Mouse (Mus musculus): ENCODE data around the gene Saal1. TPM values are rescaled to one million over a fixed set of nuclear protein-coding genes. Genes with fewer than 3 reads are reported as not detected.
"Not testable (repeated sequence)": the region's sequence is repeated elsewhere in the genome, so short reads cannot be mapped to it uniquely, and the experiment has no call there.

The Saal1 gene
- polyA plus RNA-seq, 1 experiment from 2014 or later, result 45.4 TPM

DNA sequence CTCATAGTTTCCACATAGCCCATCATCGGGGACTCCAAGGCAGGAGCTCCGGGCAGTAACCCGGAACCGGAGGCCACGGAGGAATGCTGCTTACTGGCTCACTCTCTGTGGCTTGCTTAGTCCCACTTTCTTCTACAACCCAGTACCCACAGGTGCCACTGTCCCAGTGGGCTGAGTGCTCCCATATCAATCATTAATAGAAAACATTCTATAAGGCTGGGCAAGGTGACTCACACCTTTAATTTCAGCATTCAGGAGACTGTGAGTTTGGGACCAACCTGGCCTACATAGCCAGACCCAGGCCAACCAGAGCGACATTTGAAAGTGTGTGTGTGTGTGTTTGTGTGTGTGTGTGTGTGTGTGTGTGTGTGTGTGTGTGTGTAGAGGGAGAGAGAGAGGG, 12.9 kb upstream of the Saal1 start:
- WGBS, result 94% methylated on average over 6 of the region's 6 CpGs
- Histone ChIP-seq H3K36me3 (replicated peaks) (no peaks in the 10 kb centered on the region), H3K27ac (no peak overlapping the region)

DNA sequence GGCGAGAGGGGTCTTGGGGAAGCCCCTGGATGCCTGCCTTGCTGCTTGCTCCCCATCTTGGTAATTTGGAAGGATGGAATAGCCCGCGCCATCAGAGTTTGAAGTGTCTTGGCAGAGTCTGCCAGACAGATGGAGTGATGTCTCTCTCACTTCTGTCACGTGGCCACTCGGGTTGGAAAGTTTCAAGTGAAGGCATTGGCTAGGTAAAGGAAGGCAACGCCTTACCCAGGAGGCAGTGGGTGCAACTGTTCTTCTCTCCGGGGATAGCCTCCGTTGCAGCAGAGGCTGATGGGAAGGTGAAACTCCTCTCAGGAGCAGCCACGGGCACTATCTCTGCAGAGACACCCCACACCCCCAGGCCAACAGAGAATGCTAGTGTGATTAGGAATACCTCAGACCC, 10.0 kb upstream of the Saal1 start:
- Histone ChIP-seq H3K4me3 (no peak overlapping the region), H3K27ac (no peak overlapping the region), H3K36me3 (replicated peaks) (no peaks in the 10 kb centered on the region), H3K27me3 (ENCODE audit: poor library complexity, severe bottlenecking) (no peaks in the 10 kb centered on the region), H3K9me3 (no peaks in the 10 kb centered on the region), H3K4me1 (no peaks in the 10 kb centered on the region)
- no peak for DNase-seq (ENCODE audit: extremely low spot score, low spot score)
- 78% methylated on average over 9 of the region's 9 CpGs for WGBS

More for the DNA sequence above, 12.9 kb upstream of the Saal1 start:
- H3K9me3 ChIP-seq, result no peaks in the 10 kb centered on the region
- no peak for DNase-seq (ENCODE audit: extremely low spot score, low spot score)
- no peak overlapping the region for H3K4me3 ChIP-seq
- H3K4me1 ChIP-seq, result no peaks in the 10 kb centered on the region
- H3K27me3 ChIP-seq (ENCODE audit: poor library complexity, severe bottlenecking), result no peaks in the 10 kb centered on the region

DNA sequence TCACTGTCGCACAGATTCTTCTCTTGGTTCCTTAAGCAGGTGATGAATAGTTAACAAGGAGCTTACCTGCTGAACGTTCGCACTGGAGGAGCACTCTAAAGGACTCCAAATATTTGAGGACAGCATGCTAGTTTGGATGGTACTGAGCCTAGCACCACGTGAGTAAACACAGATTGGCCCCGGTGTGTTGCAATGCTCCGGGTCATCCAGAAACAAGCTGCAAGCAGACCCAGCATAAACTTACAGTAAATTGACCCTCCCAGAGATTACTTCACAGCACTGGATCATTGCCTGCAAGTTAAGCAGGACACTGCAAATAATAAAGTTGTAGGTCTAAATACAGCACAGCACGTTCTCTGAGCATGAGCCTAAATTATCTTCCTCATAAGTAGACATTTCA, 9.0 kb upstream of the Saal1 start:
- H3K9me3 ChIP-seq, result no peaks in the 10 kb centered on the region
- H3K27me3 ChIP-seq (ENCODE audit: poor library complexity, severe bottlenecking), result no peaks in the 10 kb centered on the region
- 84% methylated on average over 7 of the region's 7 CpGs for WGBS
- no peaks in the 10 kb centered on the region for H3K4me1 ChIP-seq
- H3K4me3 ChIP-seq, result no peak overlapping the region
- H3K36me3 ChIP-seq (replicated peaks), result no peaks in the 10 kb centered on the region
- no peak for DNase-seq (ENCODE audit: extremely low spot score, low spot score)
- no peak overlapping the region for H3K27ac ChIP-seq

DNA sequence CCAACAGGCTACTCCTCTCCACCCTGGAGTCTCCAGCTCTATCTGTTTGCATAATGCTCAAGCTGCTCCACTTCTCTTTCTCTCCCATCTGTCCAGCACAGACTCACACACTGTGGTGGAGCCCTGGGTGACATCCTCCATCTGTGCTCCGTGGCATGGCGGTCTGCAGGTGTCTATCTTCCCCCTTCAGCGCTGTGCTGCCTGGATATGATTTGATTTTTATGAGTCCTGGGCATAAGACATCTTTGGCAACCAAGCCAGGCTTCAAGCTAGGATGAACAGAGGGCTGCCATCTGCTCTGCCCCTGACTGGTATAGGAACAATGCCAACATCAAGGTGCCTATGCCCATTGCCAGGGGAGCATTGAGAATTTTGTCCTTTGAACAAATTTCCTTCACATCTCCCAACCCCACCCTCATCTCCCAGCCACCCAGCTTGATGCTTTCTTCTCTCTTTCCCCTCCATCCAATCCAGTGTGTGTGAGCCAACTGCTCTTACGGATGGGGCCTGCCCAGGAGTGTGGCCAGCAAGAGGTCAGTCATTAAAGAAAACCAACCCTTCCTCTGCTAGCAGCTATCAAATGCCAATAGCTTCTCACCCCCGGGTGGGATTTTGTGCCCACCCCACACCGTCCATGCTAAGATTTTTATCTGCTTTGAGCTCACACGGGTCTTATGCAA, 8.3 kb upstream of the Saal1 start:
- no peak overlapping the region for H3K4me3 ChIP-seq
- peaks cover 6% of the 10 kb centered on the region; the same call in 1 of the 2 replicates for H3K27me3 ChIP-seq (ENCODE audit: poor library complexity, severe bottlenecking)
- H3K4me1 ChIP-seq, result no peaks in the 10 kb centered on the region
- WGBS, result 89% methylated on average over 7 of the region's 7 CpGs
- DNase-seq (ENCODE audit: extremely low spot score, low spot score), result no peak
- H3K36me3 ChIP-seq (replicated peaks), result no peaks in the 10 kb centered on the region
- H3K9me3 ChIP-seq, result no peaks in the 10 kb centered on the region
- H3K27ac ChIP-seq, result no peak overlapping the region

DNA sequence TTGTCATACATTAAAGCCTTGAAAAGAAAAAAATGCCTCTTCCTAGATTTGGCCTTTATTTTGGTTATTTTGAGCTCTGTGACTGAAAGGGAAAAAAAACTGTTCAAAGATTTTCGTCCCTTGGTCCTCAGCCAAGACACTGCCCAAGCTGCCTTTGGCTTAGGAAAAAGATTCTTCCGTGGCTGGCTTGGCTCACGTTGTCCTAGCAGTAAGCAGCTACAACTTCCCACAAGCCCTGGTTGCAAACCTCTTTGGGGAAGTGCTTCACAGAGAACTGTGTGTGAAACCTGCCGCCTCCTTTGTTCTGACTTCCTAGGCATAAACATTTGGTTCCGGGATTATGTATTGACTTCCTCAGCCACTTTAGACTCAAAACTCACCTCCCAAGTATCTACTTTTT, 6.4 kb upstream of the Saal1 start:
- H3K27ac ChIP-seq, result no peak overlapping the region
- WGBS, result 76% methylated on average over 5 of the region's 5 CpGs
- no peaks in the 10 kb centered on the region for H3K4me1 ChIP-seq
- H3K36me3 ChIP-seq (replicated peaks), result no peaks in the 10 kb centered on the region
- peaks cover 6% of the 10 kb centered on the region; the same call in 1 of the 2 replicates for H3K27me3 ChIP-seq (ENCODE audit: poor library complexity, severe bottlenecking)
- no peaks in the 10 kb centered on the region for H3K9me3 ChIP-seq
- no peak overlapping the region for H3K4me3 ChIP-seq
- DNase-seq (ENCODE audit: extremely low spot score, low spot score), result no peak

DNA sequence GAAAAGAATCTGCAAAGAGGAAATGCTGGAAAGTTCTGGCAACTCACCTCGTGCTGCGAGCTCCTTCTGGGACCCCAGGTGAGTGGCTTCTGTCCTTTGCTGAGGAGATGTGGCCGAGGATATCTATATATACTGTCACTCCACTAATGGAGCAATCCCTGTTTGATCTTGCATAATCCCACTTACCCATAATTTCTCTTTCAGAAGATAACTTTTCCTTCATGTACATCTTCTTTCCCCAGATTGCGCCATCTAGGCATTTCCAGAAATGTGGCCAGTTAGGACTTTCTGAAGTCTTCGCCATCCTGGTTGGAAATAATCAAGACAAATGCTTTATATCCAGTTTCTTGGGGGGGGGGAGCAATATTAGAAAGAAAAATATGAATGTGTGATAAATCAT, 5.1 kb upstream of the Saal1 start, which contains the start of gene Saa3:
Gene Saa3, minus strand, starts transcription at position 101 of the 400 bp plus-strand sequence.
- H3K27me3 ChIP-seq (ENCODE audit: poor library complexity, severe bottlenecking), result peaks cover 6% of the 10 kb centered on the region; the same call in 1 of the 2 replicates
- no peak for DNase-seq (ENCODE audit: extremely low spot score, low spot score)
- no peak within 1 kb of the TSS for H3K4me3 ChIP-seq
- no peaks in the 10 kb centered on the region for H3K9me3 ChIP-seq
- H3K27ac ChIP-seq, result no peak within 1 kb of the TSS
- no peaks in the 10 kb centered on the region for H3K4me1 ChIP-seq
- no peaks in the 10 kb centered on the region for H3K36me3 ChIP-seq (replicated peaks)
- WGBS, result 90% methylated on average over 5 of the region's 5 CpGs

DNA sequence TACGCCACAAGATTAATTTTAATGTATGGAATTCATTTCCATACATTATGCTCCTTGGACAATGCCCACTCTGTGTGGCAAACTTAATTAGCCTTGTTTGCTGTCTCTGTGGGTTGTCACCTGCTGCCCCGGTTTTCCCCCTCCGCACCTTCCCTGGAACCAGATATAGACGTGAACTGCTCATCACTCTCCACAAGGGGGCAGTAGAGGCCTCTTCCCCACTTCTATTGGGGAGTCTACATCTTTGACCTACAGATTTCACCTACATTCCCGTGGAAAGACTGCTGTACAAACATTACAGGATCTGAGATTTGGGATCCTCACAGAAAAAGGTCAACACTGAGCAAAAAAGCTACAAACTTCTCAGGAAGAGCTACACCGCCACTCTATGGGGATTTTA, 4.0 kb upstream of the Saal1 start:
- Histone ChIP-seq H3K27ac (no peak overlapping the region), H3K4me3 (no peak overlapping the region), H3K9me3 (no peaks in the 10 kb centered on the region), H3K4me1 (peaks cover 3% of the 10 kb centered on the region), H3K27me3 (ENCODE audit: poor library complexity, severe bottlenecking) (peaks cover 6% of the 10 kb centered on the region; the same call in 1 of the 2 replicates), H3K36me3 (replicated peaks) (no peaks in the 10 kb centered on the region)
- DNase-seq (ENCODE audit: extremely low spot score, low spot score), result peak; percentile 42
- 38% methylated on average over 6 of the region's 6 CpGs for WGBS

DNA sequence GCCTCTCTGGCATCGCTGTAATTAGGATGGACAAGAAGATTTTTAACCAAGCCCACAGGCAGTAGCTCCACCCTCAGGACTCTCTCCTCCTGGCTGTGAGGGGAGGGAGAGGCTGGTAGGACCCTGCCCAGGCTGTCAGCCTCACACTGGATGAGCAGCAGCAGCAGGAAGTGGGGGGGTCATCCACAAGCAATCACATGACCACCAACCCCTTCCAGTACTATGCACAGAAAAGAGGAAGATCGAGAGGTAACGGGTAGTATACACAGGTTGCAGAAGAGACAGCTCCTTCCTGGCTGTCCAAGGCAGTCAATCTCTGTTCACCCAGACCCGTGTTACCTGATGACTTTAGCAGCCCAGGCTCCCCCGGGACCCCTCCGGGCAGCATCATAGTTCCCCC, 1.8 kb upstream of the Saal1 start:
- Histone ChIP-seq H3K4me3 (no peak overlapping the region), H3K27me3 (ENCODE audit: poor library complexity, severe bottlenecking) (peaks cover 6% of the 10 kb centered on the region; the same call in 1 of the 2 replicates), H3K4me1 (peaks cover 10% of the 10 kb centered on the region), H3K36me3 (replicated peaks) (peaks cover 16% of the 10 kb centered on the region), H3K27ac (no peak overlapping the region), H3K9me3 (no peaks in the 10 kb centered on the region)
- DNase-seq (ENCODE audit: extremely low spot score, low spot score), result no peak
- WGBS, result 86% methylated on average over 6 of the region's 6 CpGs

DNA sequence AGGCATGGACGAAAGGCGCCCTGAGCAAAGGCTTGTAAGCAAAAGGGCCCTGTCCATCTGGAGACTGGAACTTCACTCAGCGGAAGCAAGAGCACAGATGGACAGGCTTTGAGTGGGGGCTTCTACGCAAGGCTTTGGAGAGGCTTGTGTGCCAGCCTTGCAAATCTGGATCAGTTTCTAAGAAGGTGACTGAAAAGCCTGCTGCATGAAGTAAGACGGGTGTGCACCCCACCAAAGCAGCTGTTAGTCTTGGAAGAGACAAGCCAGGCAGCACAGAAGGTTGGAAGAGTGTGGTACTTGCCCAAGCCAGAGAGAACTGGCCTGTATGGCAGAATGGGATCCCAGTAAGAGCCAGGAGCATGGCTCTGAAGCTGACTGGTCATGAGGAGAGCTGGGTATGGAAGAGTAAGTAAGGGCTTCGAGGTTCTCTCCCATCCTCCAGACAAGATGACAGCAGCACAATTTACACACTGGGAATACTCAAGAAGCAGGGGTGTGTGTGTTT, 9.9 kb downstream of the Saal1 start:
- no peak overlapping the region for H3K27ac ChIP-seq
- DNase-seq (ENCODE audit: extremely low spot score, low spot score), result no peak
- H3K36me3 ChIP-seq (replicated peaks), result peaks cover 100% of the 10 kb centered on the region
- no peaks in the 10 kb centered on the region for H3K9me3 ChIP-seq
- no peak overlapping the region for H3K4me3 ChIP-seq
- H3K27me3 ChIP-seq (ENCODE audit: poor library complexity, severe bottlenecking), result no peaks in the 10 kb centered on the region
- no peaks in the 10 kb centered on the region for H3K4me1 ChIP-seq
- 95% methylated on average over 6 of the region's 6 CpGs for WGBS

DNA sequence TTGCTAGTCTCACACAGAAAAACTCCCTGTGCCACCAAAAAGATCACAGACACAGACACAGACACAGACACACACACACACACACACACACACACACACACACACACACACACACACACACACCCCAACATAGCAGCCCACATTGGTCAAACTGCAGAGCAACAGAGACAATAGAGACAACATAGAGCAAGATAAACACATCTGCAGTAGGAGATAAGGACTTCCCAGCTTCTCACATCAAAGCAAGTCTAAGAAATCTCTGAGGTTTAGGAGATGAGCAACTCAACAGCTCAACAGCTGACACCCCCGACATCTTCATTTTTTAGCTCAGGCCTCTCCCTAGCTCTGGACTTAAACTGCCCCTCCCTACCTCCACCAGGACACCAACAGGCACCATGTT, 13.7 kb downstream of the Saal1 start:
- DNase-seq (ENCODE audit: extremely low spot score, low spot score), result no peak
- no peak overlapping the region for H3K27ac ChIP-seq
- H3K4me1 ChIP-seq, result no peaks in the 10 kb centered on the region
- WGBS, result 89% methylated on average over 1 of the region's 1 CpGs
- H3K9me3 ChIP-seq, result no peaks in the 10 kb centered on the region
- H3K27me3 ChIP-seq (ENCODE audit: poor library complexity, severe bottlenecking), result no peaks in the 10 kb centered on the region
- H3K4me3 ChIP-seq, result no peak overlapping the region
- peaks cover 97% of the 10 kb centered on the region for H3K36me3 ChIP-seq (replicated peaks)

DNA sequence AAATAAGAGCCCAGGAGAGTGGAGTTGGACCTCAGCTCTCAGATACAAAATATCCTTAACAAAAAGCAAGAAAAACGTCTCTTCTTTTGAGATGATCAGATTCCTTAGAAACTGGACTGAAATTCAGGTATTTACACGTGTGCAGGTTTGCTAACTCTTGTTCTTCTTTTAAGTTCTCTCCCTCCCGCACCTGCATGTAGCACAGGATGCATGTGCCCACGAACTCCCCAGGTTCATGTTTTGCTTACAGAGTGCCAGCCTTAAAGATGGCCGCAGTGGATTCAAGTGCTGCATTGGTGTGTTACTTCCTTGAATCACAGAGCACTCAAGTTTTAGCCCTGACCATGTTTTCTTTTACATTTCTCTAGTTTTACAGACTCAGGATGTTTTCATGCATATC, 23.7 kb downstream of the Saal1 start:
- DNase-seq (ENCODE audit: extremely low spot score, low spot score), result no peak
- H3K9me3 ChIP-seq, result 0 out of 2 replicates have a peak, but pooled peaks cover 6% of the 10 kb centered on the region
- 88% methylated on average over 5 of the region's 5 CpGs for WGBS
- H3K27me3 ChIP-seq (ENCODE audit: poor library complexity, severe bottlenecking), result no peaks in the 10 kb centered on the region
- no peak overlapping the region for H3K4me3 ChIP-seq
- no peaks in the 10 kb centered on the region for H3K4me1 ChIP-seq
- peaks cover 49% of the 10 kb centered on the region for H3K36me3 ChIP-seq (replicated peaks)
- no peak overlapping the region for H3K27ac ChIP-seq

DNA sequence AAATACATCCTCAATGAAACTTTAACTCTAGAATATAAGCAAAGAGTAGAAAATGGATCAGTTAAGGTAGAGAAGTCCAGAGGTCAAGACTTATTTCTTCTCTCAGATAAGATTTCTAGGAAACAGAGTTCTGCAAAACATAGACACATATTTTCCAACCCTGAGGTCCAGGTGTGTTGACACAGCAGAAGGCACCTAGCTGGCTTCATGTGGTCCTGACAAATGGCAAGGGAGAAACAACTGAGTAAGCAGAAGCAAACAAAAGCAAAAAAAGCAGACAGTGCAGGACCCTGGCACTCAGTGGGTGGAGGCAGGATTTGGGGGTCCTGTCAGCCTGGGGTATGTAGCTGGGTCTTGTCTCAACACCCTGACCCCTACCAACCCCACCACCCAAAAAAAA, 29.7 kb downstream of the Saal1 start:
- Histone ChIP-seq H3K27me3 (ENCODE audit: poor library complexity, severe bottlenecking) (no peaks in the 10 kb centered on the region), H3K9me3 (0 out of 2 replicates have a peak, but pooled peaks cover 6% of the 10 kb centered on the region), H3K4me1 (no peaks in the 10 kb centered on the region), H3K4me3 (no peak overlapping the region), H3K27ac (no peak overlapping the region), H3K36me3 (replicated peaks) (no peaks in the 10 kb centered on the region)
- DNase-seq (ENCODE audit: extremely low spot score, low spot score), result no peak

DNA sequence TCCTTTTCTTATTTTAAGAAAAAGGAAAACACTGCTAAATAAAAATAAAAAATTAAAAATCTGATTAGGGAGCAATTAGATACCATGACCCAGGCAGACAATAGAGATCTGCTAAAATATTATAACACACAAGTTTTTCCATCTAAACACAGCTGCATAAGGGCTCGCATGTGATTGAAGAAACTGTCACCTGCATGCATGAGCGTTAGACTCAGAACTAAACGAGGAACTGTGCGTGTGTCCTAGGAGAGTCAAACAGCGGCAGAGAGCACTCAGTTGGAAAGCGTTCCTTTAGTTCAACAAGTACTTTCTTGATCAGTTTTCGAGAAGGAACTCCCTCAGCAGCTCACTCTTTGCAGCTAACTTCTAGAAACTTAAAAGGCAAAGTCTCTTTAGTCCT, 31.4 kb downstream of the Saal1 start:
- not testable (repeated sequence) for H3K27me3 ChIP-seq (ENCODE audit: poor library complexity, severe bottlenecking); DNase-seq (ENCODE audit: extremely low spot score, low spot score); H3K4me1 ChIP-seq; H3K27ac ChIP-seq; H3K9me3 ChIP-seq; H3K36me3 ChIP-seq (replicated peaks); H3K4me3 ChIP-seq
- 93% methylated on average over 7 of the region's 7 CpGs for WGBS

Data from forebrain, embryonic 10.5 days (tissue).